Mouse (Mus musculus): ENCODE data around the gene Crabp2. TPM values are rescaled to one million over a fixed set of nuclear protein-coding genes. Genes with fewer than 3 reads are reported as not detected.

Gene Crabp2
- polyA plus RNA-seq, 2 experiments from 2014 or later: not detected

DNA sequence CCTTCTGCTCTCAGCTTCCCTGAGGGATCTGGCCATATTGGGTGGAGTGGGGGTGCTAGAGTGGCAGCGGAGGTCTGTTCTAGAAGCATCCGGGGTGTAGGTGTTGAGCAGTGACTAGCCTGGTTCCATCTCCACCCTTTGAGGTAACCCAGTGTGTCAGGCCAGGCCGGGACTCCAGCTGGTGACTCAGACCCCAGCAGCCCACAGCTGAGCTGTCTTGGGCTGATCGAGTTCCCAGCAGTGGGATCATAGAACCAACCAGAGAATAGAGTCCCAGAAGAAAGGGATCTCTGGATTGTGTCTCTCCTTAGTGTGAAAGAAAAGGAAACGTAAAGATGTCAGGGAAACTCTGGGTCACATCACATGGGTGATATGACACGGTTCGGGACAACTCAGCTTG, 10.9 kb downstream of the Crabp2 start:
- ATAC-seq: no peak

DNA sequence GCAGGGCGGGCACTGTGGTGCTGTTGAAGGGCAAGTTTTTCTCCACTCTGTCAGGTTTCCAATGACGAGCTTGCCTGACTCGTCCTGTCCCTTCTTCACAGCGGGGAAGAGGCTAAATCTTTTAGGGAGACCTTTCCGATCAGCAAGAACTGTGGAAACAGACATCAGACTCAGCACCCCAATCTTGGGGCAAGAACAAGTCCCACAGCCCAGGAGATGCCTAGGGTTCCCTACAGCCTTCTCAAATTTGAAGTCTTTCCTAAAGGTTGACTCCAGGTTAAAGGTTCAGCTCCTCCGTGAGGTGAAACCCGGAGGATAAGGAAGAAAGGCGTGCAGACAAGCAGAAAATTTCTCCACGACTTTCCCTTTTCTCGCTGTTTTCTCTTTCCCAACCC, 11.7 kb downstream of the Crabp2 start:
- ATAC-seq: no peak

DNA sequence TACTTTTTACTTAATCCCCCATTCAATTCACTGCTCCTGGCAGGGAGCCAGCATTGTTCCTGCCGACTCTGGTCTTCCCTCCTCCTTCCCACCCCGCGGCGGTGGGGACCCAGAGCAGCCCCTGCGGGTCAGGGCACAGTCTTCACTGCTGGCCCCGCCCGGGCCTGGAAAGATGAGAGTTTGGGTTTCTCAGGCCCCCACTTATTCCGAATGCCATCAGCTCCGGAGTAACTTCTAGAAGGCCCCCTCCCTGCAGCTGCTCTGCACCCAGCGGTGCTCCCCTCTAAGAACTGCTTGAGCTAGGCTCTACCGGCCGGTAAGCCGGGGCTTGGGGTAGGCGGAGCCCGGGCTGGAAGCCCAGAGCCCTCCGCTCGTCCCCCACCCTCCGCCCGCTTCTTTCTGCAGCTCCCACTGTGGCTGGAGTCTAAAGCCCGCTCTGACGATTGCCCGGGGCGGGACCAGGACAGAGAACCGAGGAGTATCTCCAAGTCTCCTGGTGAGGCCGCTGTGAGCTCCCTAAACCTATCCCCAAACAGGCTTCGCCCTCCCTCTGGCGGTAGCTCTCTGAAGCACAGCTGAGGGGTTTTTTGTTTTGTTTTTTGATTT, 12.2 kb downstream of the Crabp2 start:
- ATAC-seq: peak; percentile 84

DNA sequence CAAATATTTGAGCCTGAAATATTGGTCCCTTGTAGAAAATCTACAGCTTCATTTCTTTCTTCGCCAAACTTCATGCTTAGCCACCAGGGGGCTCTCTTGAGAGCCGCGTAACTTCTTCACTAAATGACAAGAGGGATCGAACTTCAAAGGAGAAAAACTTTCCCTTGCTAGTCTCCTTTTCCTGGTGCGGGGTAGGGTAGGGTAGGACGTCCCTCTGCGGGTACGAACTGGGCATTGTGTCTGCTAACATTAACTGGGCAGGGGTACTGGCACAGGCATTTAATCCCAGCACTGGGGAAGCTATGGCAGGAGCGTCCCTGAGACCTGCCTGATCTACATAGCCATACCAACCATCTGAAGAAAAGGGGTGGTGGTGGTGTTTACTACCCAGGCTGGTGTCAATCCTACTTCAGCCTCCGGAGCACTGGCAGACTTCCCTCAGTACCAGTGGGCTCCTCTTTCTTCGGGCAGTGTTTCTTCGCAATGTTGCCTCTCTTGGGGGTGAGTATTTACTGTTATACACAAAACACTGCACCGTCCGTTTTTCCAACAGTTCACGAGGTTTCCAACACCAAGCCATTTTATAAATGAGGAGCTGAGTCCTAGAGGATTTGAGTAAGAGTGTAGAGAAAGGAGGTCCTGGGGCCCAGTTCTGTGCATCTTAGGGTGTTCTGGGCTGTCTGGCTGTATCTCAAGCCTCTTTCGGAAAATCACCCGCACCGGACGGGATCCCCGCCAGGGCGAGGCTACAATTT, 21.9 kb downstream of the Crabp2 start:
- ATAC-seq: peak; percentile 46

DNA sequence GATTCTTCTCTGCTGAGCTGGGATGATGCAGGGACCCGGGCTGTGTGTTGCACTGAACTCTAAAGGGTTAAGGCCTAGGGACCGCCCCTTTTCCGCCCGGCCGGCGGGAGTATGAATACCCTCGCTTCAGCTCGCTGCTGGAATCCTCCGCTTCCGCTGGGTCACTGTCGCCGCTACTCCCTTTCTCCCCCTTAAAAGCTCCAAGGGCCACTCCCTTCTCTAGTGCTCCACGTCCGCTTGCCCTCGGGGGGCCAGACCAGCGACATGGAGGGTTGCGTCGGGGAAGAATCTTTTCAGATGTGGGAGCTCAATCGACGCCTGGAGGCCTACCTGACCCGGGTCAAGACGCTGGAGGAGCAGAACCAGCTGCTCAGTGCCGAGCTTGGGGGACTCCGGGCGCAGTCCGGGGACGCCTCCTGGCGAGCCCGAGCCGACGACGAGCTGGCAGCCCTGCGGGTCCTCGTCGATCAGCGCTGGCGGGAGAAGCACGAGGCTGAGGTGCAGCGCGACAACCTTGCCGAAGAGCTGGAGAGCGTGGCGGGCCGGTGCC, 22.5 kb downstream of the Crabp2 start, which contains the start of gene Nes:
Nes (plus strand) TSS at position 140 of the 550 bp plus-strand sequence.
- ATAC-seq: no peak

DNA sequence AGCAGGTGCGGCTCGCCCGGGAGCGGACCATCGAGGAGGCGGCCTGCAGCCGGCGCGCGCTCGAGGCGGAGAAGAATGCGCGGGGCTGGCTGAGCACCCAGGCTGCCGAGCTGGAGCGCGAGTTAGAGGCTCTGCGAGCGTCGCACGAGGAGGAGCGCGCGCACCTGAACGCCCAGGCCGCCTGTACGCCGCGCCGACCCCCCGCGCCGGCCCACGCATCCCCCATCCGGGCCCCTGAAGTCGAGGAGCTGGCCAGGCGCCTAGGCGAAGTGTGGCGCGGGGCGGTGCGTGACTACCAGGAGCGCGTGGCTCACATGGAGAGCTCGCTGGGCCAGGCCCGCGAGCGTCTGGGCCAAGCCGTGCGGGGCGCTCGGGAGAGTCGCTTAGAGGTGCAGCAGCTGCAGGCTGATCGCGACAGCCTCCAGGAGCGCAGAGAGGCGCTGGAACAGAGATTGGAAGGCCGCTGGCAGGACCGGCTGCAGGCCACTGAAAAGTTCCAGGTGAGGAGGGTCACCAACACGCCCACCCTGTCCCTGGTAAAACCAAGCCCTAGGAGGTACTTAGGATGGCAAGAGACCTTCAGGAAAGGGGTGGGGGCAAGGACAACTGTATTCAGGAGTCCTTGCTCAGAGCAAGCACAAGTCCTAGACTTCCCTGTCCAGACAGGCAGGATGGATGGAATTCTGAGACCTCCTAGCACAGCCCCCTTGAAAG, 23.2 kb downstream of the Crabp2 start:
- ATAC-seq: no peak

DNA sequence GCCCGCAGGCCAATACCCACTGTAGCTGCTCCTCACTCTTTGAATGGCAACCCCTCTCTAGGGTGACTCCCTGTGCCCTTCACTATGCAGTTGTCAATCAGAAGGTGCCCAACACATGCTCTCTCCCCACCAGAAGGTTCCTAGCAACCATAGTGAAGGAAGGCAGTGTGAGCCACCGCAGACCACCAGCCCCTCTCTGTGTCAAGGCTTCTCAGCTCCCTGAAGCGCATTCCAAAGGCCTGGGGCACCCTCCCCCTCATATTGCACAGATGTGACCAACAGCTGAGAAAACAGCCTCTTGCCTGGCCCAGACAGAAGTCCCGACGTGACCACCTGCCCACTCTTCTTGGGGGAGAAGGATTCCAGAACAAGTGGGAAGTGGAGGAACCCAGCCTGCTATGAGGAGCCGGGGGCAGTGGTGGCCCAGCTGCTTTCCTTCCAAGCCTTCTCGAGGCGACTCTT, 23.8 kb downstream of the Crabp2 start:
- ATAC-seq: no peak

DNA sequence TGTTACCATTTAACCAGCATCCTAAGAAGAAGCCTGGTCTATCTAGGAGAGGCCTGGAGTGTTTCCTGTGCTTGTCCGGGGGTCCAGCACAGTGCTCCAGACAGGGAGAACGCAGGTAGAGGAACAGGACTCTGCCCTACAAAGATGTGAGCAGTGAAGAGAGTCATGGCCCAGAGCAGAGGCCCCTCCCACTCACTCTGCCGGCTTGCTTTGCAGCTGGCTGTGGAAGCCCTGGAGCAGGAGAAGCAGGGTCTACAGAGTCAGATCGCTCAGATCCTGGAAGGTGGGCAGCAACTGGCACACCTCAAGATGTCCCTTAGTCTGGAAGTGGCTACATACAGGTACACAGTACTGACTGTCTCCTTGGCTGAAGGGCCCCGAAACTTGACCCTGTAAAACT, 24.3 kb downstream of the Crabp2 start:
- no peak for ATAC-seq

DNA sequence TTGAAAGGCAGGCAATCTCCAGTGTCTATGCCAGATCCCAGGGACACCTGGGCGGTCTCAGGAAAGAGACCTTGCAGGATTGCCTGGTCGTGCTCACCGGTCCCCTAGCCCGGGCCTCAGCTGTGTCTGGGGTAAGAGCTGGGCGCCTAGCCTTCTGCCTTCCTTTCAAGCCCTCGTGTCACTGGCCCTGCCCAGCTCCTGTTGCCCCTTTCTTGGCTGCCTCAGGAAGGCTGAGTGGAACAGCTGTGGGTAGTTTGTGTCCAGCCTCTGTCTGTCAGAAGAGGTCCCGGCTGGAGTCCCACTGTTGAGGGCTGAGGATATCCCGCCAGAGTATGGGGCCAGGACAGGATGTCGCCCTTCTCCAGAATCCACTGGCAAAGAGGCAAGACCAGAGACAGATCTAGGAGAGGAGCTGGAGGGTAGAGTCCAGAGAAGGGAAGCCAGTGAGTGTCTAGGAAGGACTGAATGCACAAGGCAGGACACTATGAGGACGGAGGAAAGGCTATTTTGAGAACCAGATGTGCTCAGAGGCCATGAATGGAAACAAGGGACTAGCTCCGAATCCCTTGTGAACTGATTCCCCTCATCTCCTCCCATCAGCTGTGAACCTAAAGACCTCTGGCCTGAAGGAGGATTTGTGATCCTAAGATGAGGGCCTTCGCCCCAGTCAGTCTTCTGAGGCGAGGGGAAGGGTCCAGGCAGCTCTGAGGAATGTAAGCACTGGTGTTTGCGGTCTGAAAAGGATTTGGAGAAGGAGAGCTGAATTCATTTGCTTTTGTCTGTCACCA, 25.3 kb downstream of the Crabp2 start:
- ATAC-seq: no peak

DNA sequence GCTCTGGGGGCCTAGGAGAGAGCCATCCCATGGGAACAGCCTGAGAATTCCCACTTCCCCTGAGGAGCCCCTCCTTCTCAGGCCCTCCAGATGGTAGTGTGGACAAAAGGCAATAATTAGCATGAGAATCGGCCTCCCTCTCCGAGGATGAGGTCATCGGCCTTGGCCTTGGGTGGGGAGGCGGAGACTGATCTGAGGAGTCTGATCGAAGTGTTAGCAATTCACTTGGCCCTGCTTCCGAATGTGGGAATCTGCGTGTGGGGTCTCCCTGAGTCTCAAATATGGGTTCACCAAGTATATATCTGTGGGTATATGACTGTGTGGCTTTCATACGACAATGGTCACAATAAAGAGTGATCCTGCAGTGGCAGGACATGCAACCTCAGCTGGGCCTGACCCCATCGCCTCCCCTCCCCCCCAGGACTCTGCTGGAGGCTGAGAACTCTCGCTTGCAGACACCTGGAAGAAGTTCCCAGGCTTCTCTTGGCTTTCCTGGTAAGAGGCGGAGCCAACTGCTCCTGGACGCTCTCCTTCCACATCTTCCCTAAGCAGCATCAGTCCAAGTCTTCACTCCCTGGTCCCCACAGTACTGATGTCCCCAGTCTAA, 26.0 kb downstream of the Crabp2 start:
- no peak for ATAC-seq

DNA sequence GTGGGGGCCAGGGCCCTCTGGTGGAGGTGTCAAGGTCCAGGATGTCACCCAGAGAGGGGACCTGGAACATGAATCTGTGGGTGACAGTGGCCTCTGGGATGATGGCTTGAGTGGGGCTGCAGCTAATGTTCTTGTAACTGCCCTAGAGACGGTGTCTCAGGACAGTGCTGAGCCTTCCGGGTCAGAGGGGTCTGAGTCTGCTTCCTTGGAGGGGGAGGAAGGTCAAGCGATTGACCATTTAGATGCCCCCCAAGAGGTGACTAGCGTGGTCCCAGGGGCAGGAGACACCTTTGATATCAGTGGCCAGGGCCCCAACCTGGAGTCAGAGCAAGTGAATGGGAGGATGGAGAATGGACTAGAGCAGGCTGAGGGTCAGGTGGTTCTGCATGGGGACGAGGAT, 31.0 kb downstream of the Crabp2 start:
- ATAC-seq: no peak

DNA sequence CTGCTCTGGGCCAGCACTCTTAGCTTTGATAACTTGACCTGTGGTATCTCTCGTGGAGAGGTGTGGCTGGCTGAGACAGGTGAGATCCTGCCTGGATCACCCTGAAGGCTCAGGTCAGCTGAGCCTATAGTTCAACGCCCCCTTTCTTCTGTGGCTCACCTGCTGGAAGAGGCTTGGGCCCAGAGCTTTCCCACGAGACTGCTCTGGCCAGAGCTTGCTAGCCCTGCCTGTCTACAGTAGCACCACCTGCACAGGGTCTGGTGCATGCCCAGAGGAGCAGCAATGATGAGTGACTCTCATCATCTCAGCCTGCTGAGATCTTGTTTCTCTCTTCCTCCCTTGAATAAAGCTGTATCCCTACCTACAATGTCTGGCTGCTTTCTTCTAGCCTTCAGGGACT, 31.6 kb downstream of the Crabp2 start:
- no peak for ATAC-seq

DNA sequence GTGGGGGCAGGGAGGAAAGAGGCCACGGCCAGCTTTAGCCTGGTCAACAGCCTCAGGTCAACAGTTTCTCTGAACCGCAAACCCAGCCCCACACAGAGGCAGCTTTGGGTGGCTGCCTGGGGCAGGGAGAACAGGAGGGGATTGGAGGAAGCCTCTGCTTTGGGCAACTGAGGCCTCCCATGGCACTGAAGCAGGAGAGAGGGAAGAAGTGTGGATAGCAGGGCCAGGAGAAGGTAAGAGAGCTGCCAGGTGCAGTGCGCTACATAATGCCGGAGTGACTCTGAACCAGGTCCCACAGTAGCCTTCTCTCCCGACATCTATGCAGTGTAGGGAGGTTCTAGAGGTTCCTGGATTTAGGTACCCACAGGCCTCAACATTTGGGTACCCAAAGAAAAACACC, 32.3 kb downstream of the Crabp2 start:
- no peak for ATAC-seq

DNA sequence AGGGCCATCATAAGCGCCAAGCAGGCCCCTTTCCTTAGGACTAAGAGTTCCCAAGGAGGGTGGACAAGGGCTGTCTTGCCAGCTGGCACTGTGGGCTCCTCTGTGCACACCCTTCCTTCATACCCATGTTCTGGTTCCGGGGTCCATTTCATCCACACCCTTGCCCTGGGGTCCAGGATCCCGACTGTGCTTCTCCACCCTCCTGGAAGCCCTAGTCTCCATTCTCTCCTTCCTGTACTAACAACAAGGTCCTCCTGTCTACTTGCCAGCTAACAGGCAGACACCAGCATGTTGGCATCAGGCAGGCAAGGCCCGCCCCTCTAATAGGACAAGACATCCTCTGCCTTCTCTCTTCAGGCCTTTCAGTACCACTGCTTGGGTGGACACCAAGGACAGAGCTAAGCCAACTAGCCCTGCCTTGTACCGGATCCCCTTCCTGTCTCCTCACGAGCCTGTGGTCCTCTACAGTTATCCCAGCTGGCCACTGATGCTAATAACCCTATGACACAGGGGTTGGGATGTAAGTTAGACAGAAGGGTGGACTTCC, 32.8 kb downstream of the Crabp2 start:
- no peak for ATAC-seq

DNA sequence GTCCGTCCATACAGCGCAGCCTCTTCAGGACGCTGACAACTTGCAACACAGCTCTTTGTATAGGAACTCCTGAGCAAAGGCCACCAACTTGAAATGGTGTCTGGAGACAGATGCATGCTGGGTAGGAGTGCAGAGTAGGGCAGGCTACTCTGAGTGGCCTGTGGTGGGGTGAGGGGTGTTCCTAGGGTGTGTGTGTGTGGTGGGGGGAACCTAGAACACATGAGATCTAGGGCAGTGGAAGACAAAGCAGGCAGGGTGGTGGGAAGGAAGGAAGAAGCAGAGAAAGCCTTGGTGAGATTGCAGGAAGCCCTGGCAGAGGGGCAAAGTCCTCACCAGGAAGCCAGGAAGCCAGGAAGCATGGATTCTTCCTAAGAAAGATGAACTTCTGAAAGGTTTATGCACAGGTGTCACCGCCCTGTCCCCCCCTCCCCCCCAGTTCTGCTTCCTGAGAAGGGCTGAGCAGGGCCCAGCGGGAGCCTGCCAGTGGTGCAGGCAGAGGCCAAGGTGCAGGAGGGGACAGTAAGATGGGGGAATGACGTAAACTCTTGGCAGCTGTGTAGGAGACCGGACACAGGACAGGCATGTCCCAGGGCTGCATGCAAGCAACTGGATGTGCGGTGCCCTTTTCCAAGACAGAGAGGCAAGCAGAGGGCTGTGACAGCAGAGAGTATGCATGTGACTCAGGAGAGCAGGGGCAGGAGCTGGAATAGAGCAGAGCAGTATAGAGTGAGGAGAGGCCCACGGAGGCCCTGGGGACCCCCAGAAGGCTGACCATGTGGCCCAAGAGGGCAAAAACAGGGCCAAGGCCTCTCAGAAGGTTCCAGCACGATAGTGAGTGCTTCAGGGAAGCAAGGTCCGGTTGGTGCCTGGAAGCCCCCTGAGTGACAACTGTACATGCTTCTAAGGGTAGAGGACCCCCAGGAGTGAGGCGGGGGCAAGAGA, 33.7 kb downstream of the Crabp2 start:
- no peak for ATAC-seq

DNA sequence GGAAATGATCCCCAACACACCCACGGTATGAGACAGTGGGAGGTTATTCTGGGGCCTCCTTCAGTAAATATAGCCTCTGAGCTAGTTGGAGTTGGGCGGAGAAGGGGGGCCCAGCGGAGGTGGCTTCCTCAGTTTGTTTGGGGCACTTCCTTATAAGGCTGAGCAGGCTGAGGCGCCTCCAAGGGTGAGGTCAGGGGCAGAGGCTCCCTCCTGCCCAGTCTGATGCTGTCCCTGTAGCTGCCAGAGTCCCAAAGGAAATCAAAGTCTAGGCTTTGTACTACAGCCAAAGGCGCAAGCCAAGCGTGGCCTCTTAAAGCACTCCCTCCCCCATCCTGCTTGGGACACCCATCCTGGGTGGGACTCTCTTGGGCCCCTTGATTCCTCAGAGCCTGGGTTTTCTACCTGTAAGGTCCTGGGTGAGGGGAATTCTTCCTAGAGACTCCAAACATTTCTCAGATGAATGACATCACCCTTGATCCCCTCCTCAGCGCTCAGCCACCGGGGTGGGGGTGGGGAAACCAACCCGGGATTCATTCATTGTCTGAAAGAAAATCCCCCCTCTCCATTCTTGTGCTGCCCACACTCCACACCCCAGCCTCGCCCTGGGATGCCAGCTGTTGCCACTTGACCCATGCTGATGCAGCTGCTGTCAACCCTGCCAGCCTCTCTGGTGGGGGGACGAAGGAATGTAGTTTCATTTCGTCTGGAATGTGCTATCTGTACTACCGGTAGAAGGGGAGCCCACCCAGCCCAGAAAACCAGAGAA, 34.6 kb downstream of the Crabp2 start:
- no peak for ATAC-seq

DNA sequence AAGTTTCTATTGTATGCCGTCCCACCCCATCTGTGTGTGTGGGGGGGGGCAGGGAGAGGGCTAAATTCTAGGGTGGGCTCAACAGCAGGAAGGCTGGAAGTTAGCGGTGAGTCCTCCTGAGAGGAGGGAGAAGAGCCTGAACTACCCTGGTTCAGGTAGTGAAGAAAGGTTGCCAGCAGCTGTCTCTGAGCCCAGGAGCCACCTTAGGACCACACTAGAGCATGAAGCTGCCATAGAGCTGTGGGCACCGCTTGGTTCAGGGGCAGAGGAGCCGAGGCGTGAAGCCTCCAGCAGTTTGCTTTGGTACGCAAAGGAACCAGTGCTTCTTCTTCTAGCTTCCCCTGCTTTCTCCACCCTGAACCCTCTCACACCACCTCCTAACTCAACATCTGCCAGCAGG, 35.2 kb downstream of the Crabp2 start:
- no peak for ATAC-seq

DNA sequence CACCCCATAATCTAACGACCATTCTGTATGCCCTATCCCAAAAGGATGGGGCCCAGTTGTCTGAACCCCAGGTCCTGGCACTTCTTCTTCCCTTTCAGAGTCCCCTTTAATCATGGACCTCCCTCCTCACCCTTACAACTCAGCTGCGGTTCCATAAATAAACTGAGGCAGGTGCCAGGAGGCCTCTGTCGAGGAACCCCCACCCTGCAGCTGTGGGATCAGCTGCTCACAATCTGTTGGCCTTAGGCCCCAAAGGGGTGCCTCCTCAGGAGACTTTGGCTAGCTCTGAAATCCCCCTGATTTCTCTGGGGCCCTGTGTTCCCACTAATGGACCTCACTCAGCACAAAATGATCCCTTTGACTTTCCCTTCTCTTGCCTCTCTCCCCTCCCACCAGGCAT, 35.6 kb downstream of the Crabp2 start:
- no peak for ATAC-seq

DNA sequence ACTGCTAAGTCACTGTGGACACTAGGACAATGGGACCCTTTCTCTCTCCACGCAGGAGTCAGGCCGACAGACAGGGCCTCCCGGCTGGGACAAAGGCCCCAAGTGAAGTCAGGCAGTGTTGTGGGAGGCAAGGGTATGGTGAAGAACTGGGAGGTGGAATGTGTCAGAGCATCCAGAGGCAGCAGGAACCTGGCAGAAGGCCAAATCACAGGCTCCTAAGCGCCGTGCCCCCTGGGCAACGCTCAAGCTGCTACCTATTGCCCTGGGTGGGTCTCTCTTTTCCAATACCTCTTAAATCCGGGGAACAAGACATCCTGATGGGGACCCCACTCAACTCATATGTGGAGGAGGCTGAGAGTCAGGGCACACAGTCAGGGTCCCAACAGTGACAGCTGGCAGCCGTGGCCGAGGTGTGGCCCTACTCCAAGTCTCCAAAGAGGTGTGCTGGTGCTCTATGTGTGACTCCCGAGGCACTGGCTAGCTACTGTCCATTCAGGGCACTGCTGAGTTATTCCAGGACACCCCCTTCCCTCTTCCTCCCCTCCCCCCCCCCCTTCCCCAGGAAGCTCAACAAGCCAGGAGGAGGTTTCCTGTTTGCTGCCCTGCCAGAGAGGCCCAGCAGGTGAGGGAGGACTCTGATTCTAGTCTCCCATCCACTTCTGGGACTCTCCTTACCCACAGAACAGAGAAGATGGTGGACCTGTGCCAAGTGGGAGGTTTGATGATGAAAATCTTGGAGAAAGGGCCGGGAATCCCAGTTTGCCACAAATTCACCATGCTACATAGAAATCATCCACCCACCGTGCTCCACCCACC, 37.2 kb downstream of the Crabp2 start:
- no peak for ATAC-seq
